Mouse (Mus musculus) right cerebral cortex, postnatal 4 days (tissue): Measurements from ENCODE around the gene Gm21083.
"Not testable (repeated sequence)": the region's sequence is repeated elsewhere in the genome, so short reads cannot be mapped to it uniquely, and the experiment has no call there.

Experiments used
- DNase-seq: peaks from one replicate; pipeline ENCODE4 v3.0.0-alpha.2; 2022

Gm21083 gene

DNA sequence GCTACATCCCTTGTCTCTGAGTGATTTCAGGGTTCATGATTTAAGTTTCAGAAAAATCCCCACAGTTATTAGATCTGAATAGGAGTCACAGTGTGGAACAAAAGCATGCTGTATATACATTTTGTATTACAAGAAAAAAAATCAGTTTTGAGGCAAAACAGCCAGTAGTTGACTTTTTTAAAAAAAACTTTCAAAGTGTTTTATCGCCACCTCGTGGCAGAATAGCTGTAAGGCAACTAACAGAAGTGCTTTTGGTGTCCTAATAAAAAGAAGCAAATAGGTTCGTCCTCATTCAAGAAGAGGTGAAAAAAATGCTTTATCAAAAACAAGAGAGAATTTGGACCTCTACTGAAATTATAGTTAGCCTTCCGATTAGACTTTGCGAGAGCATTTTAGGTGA, 52.9 kb downstream of the Gm21083 start:
- not testable (repeated sequence) for DNase-seq
